Mouse (Mus musculus) ovary, postnatal 10 days (tissue): ENCODE results near the gene Tmem198.

Source experiments
- DNase-seq: peaks from one replicate; pipeline ENCODE4 v3.0.0; 2022; ENCODE audit warnings: low spot score

Tmem198 gene

GRCm38 (mm10) chr1:75455433-75455832, 23.9 kb upstream of the Tmem198 start:
- no peak for DNase-seq

GRCm38 (mm10) chr1:75455948-75456347, 23.4 kb upstream of the Tmem198 start:
- DNase-seq = no peak

- no peak for DNase-seq
Measured at GRCm38 (mm10) chr1:75456746-75457564, 22.4 kb upstream of the Tmem198 start.

GRCm38 (mm10) chr1:75457710-75458024, 21.7 kb upstream of the Tmem198 start:
- no peak for DNase-seq

GRCm38 (mm10) chr1:75458025-75458788, 21.1 kb upstream of the Tmem198 start:
- no peak for DNase-seq

GRCm38 (mm10) chr1:75458789-75459684, 20.3 kb upstream of the Tmem198 start:
- DNase-seq = no peak

- DNase-seq = no peak
Measured at GRCm38 (mm10) chr1:75460297-75460696, 19.0 kb upstream of the Tmem198 start.

- no peak for DNase-seq
Measured at GRCm38 (mm10) chr1:75462636-75463035, 16.7 kb upstream of the Tmem198 start.

GRCm38 (mm10) chr1:75463652-75464204, 15.6 kb upstream of the Tmem198 start:
- no peak for DNase-seq

- peak; percentile 69 for DNase-seq
Measured at GRCm38 (mm10) chr1:75467215-75467927, 12.0 kb upstream of the Tmem198 start.

GRCm38 (mm10) chr1:75469287-75469825, 10.0 kb upstream of the Tmem198 start:
- DNase-seq = no peak

- DNase-seq = no peak
Measured at GRCm38 (mm10) chr1:75476441-75476840, 2.9 kb upstream of the Tmem198 start.

GRCm38 (mm10) chr1:75477264-75477965, 1.9 kb upstream of the Tmem198 start:
- peak; percentile 74 for DNase-seq

GRCm38 (mm10) chr1:75477966-75478290, 1.4 kb upstream of the Tmem198 start:
- DNase-seq = no peak

GRCm38 (mm10) chr1:75478497-75478896, 835 bp upstream of the Tmem198 start:
- no peak for DNase-seq

- no peak for DNase-seq
Measured at GRCm38 (mm10) chr1:75479635-75479989, 280 bp downstream of the Tmem198 start.

- no peak for DNase-seq
Measured at GRCm38 (mm10) chr1:75480036-75480435, 704 bp downstream of the Tmem198 start.

- no peak for DNase-seq
Measured at GRCm38 (mm10) chr1:75480735-75481134, 1.4 kb downstream of the Tmem198 start.

GRCm38 (mm10) chr1:75486561-75486960, 7.2 kb downstream of the Tmem198 start:
- no peak for DNase-seq

GRCm38 (mm10) chr1:75487040-75487404, 7.7 kb downstream of the Tmem198 start:
- no peak for DNase-seq
